Mouse (Mus musculus): ENCODE data around the gene Oaz3. TPM values are rescaled to one million over a fixed set of nuclear protein-coding genes. Genes with fewer than 3 reads are reported as not detected.

Oaz3 gene
- polyA plus RNA-seq, 1 experiment from 2014 or later: 0.13 TPM

GRCm38 (mm10) chr3:94436420-94436819 lies 7.3 kb downstream of the Oaz3 start:
- no peaks in the 10 kb centered on the region for H3K27me3 ChIP-seq (ENCODE audit: insufficient read depth, low read length)
- no peak for ATAC-seq (replicated peaks; ENCODE audit: low FRiP score, low read depth)
- H3K36me3 ChIP-seq (ENCODE audit: insufficient read depth, low read length): no peaks in the 10 kb centered on the region

GRCm38 (mm10) chr3:94434305-94434704 lies 9.4 kb downstream of the Oaz3 start:
- Histone ChIP-seq H3K9ac (ENCODE audit: low read depth, low read length) (no peak overlapping the region), H3K4me3 (replicated peaks; ENCODE audit: low read depth, low read length) (no peak overlapping the region), H3K27ac (no peak overlapping the region), H3K4me1 (replicated peaks; ENCODE audit: insufficient read depth, low read length) (no peaks in the 10 kb centered on the region), H3K27me3 (ENCODE audit: insufficient read depth, low read length) (no peaks in the 10 kb centered on the region), H3K36me3 (ENCODE audit: insufficient read depth, low read length) (no peaks in the 10 kb centered on the region), H3K4me2 (ENCODE audit: low read length) (no peak overlapping the region), H3K9me3 (replicated peaks; ENCODE audit: low read length) (no peaks in the 10 kb centered on the region)
- DNase-seq (ENCODE audit: low spot score) (no peak), ATAC-seq (replicated peaks; ENCODE audit: low FRiP score, low read depth) (no peak)
- no peak for TF ChIP-seq CTCF (IDR thresholded peaks at IDR 0.05; ENCODE audit: low read depth)
- 54% methylated on average over 2 of the region's 2 CpGs for WGBS

More at GRCm38 (mm10) chr3:94436420-94436819, 7.3 kb downstream of the Oaz3 start:
- no peak overlapping the region for H3K9ac ChIP-seq (ENCODE audit: low read depth, low read length)
- no peak overlapping the region for H3K4me2 ChIP-seq (ENCODE audit: low read length)
- no peaks in the 10 kb centered on the region for H3K9me3 ChIP-seq (replicated peaks; ENCODE audit: low read length)
- 82% methylated on average over 9 of the region's 9 CpGs for WGBS
- no peaks in the 10 kb centered on the region for H3K4me1 ChIP-seq (replicated peaks; ENCODE audit: insufficient read depth, low read length)
- DNase-seq (ENCODE audit: low spot score): no peak
- H3K4me3 ChIP-seq (replicated peaks; ENCODE audit: low read depth, low read length): no peak overlapping the region
- no peak for TF ChIP-seq CTCF (IDR thresholded peaks at IDR 0.05; ENCODE audit: low read depth)
- H3K27ac ChIP-seq: no peak overlapping the region

GRCm38 (mm10) chr3:94430980-94431379 lies 12.7 kb downstream of the Oaz3 start:
- no peak for ATAC-seq (replicated peaks; ENCODE audit: low FRiP score, low read depth)
- WGBS: 64% methylated on average over 2 of the region's 2 CpGs
- no peaks in the 10 kb centered on the region for H3K4me1 ChIP-seq (replicated peaks; ENCODE audit: insufficient read depth, low read length)
- H3K27ac ChIP-seq: no peak overlapping the region
- TF ChIP-seq CTCF (IDR thresholded peaks at IDR 0.05; ENCODE audit: low read depth): no peak
- H3K4me3 ChIP-seq (replicated peaks; ENCODE audit: low read depth, low read length): no peak overlapping the region
- H3K27me3 ChIP-seq (ENCODE audit: insufficient read depth, low read length): no peaks in the 10 kb centered on the region
- no peak overlapping the region for H3K9ac ChIP-seq (ENCODE audit: low read depth, low read length)
- no peaks in the 10 kb centered on the region for H3K9me3 ChIP-seq (replicated peaks; ENCODE audit: low read length)
- no peaks in the 10 kb centered on the region for H3K36me3 ChIP-seq (ENCODE audit: insufficient read depth, low read length)
- no peak for DNase-seq (ENCODE audit: low spot score)
- H3K4me2 ChIP-seq (ENCODE audit: low read length): no peak overlapping the region

- Histone ChIP-seq H3K27ac (no peak within 1 kb of the TSS), H3K36me3 (ENCODE audit: insufficient read depth, low read length) (no peaks in the 10 kb centered on the region), H3K4me3 (replicated peaks; ENCODE audit: low read depth, low read length) (peak within 1 kb of the TSS; percentile 34), H3K4me1 (replicated peaks; ENCODE audit: insufficient read depth, low read length) (peaks cover 10% of the 10 kb centered on the region), H3K9me3 (replicated peaks; ENCODE audit: low read length) (no peaks in the 10 kb centered on the region), H3K27me3 (ENCODE audit: insufficient read depth, low read length) (no peaks in the 10 kb centered on the region), H3K9ac (ENCODE audit: low read depth, low read length) (0 out of 2 replicates have a peak within 1 kb of the TSS, but pooled peaks have one; percentile 10), H3K4me2 (ENCODE audit: low read length) (peak within 1 kb of the TSS; percentile 66)
- DNase-seq (ENCODE audit: low spot score) (peak; percentile 98), ATAC-seq (replicated peaks; ENCODE audit: low FRiP score, low read depth) (peak; percentile 100)
- 10% methylated on average over 52 of the region's 52 CpGs for WGBS
- TF ChIP-seq CTCF (IDR thresholded peaks at IDR 0.05; ENCODE audit: low read depth): peak; percentile 34
Measured at GRCm38 (mm10) chr3:94413031-94413679, 30.6 kb downstream of the Oaz3 start, which contains the start of gene Tdrkh. TSS of gene Tdrkh (plus strand) at chr3:94413273.

GRCm38 (mm10) chr3:94412530-94412929 lies 31.2 kb downstream of the Oaz3 start:
- 0 out of 2 replicates have a peak, but pooled peaks have one; percentile 6 for TF ChIP-seq CTCF (IDR thresholded peaks at IDR 0.05; ENCODE audit: low read depth)
- ATAC-seq (replicated peaks; ENCODE audit: low FRiP score, low read depth): peak; percentile 23; the same call in 1 of the 2 replicates
- H3K4me1 ChIP-seq (replicated peaks; ENCODE audit: insufficient read depth, low read length): peaks cover 10% of the 10 kb centered on the region
- peak overlapping the region; percentile 34 for H3K4me3 ChIP-seq (replicated peaks; ENCODE audit: low read depth, low read length)
- no peaks in the 10 kb centered on the region for H3K27me3 ChIP-seq (ENCODE audit: insufficient read depth, low read length)
- no peaks in the 10 kb centered on the region for H3K9me3 ChIP-seq (replicated peaks; ENCODE audit: low read length)
- WGBS: 8% methylated on average over 25 of the region's 25 CpGs
- no peak for DNase-seq (ENCODE audit: low spot score)
- 0 out of 2 replicates have a peak overlapping the region, but pooled peaks have one; percentile 10 for H3K9ac ChIP-seq (ENCODE audit: low read depth, low read length)
- H3K4me2 ChIP-seq (ENCODE audit: low read length): peak overlapping the region; percentile 66
- H3K36me3 ChIP-seq (ENCODE audit: insufficient read depth, low read length): no peaks in the 10 kb centered on the region
- H3K27ac ChIP-seq: no peak overlapping the region

GRCm38 (mm10) chr3:94405561-94405960 lies 38.2 kb downstream of the Oaz3 start:
- no peaks in the 10 kb centered on the region for H3K36me3 ChIP-seq (ENCODE audit: insufficient read depth, low read length)
- no peak overlapping the region for H3K4me3 ChIP-seq (replicated peaks; ENCODE audit: low read depth, low read length)
- 0 out of 2 replicates have a peak, but pooled peaks cover 4% of the 10 kb centered on the region for H3K4me1 ChIP-seq (replicated peaks; ENCODE audit: insufficient read depth, low read length)
- no peak overlapping the region for H3K4me2 ChIP-seq (ENCODE audit: low read length)
- ATAC-seq (replicated peaks; ENCODE audit: low FRiP score, low read depth) (no peak), DNase-seq (ENCODE audit: low spot score) (peak; percentile 46)
- no peaks in the 10 kb centered on the region for H3K27me3 ChIP-seq (ENCODE audit: insufficient read depth, low read length)
- no peak overlapping the region for H3K9ac ChIP-seq (ENCODE audit: low read depth, low read length)
- H3K27ac ChIP-seq: no peak overlapping the region
- WGBS: 53% methylated on average over 4 of the region's 4 CpGs
- H3K9me3 ChIP-seq (replicated peaks; ENCODE audit: low read length): no peaks in the 10 kb centered on the region
- TF ChIP-seq CTCF (IDR thresholded peaks at IDR 0.05; ENCODE audit: low read depth): no peak

Measured in kidney, postnatal 0 days (tissue).